23 mouse cellular contexts compared by ENCODE assay signal in genomic region chr6:140102043-140102442, GRCm38 (mm10).
DNase-seq lines count a peak whose midpoint lies in the region; ATAC-seq and TF ChIP-seq lines count a peak whose summit lies in the region.
"Had no signal": no experiment of that assay in that cellular context is flagged by ENCODE, and none has a peak within 500 bp of the region (broad histone marks: within the 10 kb centered on the region; RNA-seq: fewer than 3 reads in every experiment).

No protein-coding gene starts in this region.

- no peak overlapping the region for H3K4me3 ChIP-seq in liver, adult 2 months (ENCODE audit: insufficient read depth, low read depth, low read length)
- H3K4me3 ChIP-seq in intestine, embryonic 16.5 days (ENCODE audit: low read length) = no peak overlapping the region
- H3K4me3 ChIP-seq in stomach, postnatal 0 days (ENCODE audit: low read depth, low read length) = no peak overlapping the region
- H3K4me3 ChIP-seq: embryonic facial prominence, embryonic 15.5 days; erythroblast, embryonic 14.5 days; forebrain, embryonic 10.5 days; gastrocnemius, adult 2 months; heart, embryonic 12.5 days; hindbrain, embryonic 15.5 days had no signal

- no peak overlapping the region for H3K27ac ChIP-seq in liver, adult 2 months (replicated peaks; ENCODE audit: insufficient read depth, low read depth, low read length)
- no peak overlapping the region for H3K27ac ChIP-seq in intestine, embryonic 16.5 days (ENCODE audit: low read length)
- H3K27ac ChIP-seq in stomach, postnatal 0 days (replicated peaks) = no peak overlapping the region
- H3K27ac ChIP-seq: embryonic facial prominence, embryonic 15.5 days; forebrain, embryonic 10.5 days; gastrocnemius, adult 2 months; hindbrain, embryonic 15.5 days had no signal

- no peaks in the 10 kb centered on the region for H3K27me3 ChIP-seq in liver, adult 2 months (ENCODE audit: control insufficient read depth, insufficient read depth, low read length)
- no peaks in the 10 kb centered on the region for H3K27me3 ChIP-seq in intestine, embryonic 16.5 days (replicated peaks; ENCODE audit: control insufficient read depth, insufficient read depth, low read length)
- no peaks in the 10 kb centered on the region for H3K27me3 ChIP-seq in stomach, postnatal 0 days (ENCODE audit: control insufficient read depth, insufficient read depth, low read length)
- H3K27me3 ChIP-seq: CH12.LX; embryonic facial prominence, embryonic 15.5 days; heart, embryonic 12.5 days; hindbrain, embryonic 15.5 days; Patski had no signal

- no peak for TF ChIP-seq EP300 in stomach, postnatal 0 days (optimal IDR thresholded peaks at IDR 0.05)

- H3K9ac ChIP-seq in liver, adult 2 months (ENCODE audit: low read depth, low read length) = no peak overlapping the region
- H3K9ac ChIP-seq in intestine, embryonic 16.5 days (ENCODE audit: low read depth, low read length) = no peak overlapping the region
- no peak overlapping the region for H3K9ac ChIP-seq in stomach, postnatal 0 days (ENCODE audit: low read length)
- H3K9ac ChIP-seq: embryonic facial prominence, embryonic 15.5 days; heart, embryonic 12.5 days; hindbrain, embryonic 15.5 days had no signal

- no peaks in the 10 kb centered on the region for H3K4me1 ChIP-seq in liver, adult 2 months (ENCODE audit: control insufficient read depth, insufficient read depth, low read length)
- peaks cover 8% of the 10 kb centered on the region; the same call in 1 of the 2 replicates for H3K4me1 ChIP-seq in intestine, embryonic 16.5 days (ENCODE audit: control insufficient read depth, insufficient read depth, low read length)
- H3K4me1 ChIP-seq in stomach, postnatal 0 days (replicated peaks; ENCODE audit: control insufficient read depth, insufficient read depth) = no peaks in the 10 kb centered on the region
- H3K4me1 ChIP-seq: embryonic facial prominence, embryonic 15.5 days; forebrain, embryonic 10.5 days; heart, embryonic 12.5 days; hindbrain, embryonic 15.5 days had no signal

- peak; percentile 59 for ATAC-seq in intestine, embryonic 16.5 days
- ATAC-seq in stomach, postnatal 0 days (ENCODE audit: low FRiP score, low TSS enrichment) = peak; percentile 56; the same call in 1 of the 2 replicates
- ATAC-seq in CD4-positive, CD25-positive, alpha-beta regulatory T cell, adult 4 months = no peak
- ATAC-seq: forebrain, embryonic 14.5 days; Patski had no signal

- no peak for TF ChIP-seq CTCF in liver, adult 2 months (IDR thresholded peaks at IDR 0.05; ENCODE audit: low read depth, low read length)
- no peak for TF ChIP-seq CTCF in stomach, postnatal 0 days (IDR thresholded peaks at IDR 0.05; ENCODE audit: low read depth)

- peak; percentile 17 for DNase-seq in embryo, embryonic 10.5 days (ENCODE audit: low spot score)
- no peak for DNase-seq in embryo, embryonic 9.5 days (ENCODE audit: extremely low spot score)
- peak; percentile 19 for DNase-seq in liver, adult 2 months (ENCODE audit: extremely low read depth, low read depth, low spot score)
- no peak for DNase-seq in liver
- no peak for DNase-seq in stomach, postnatal 0 days (ENCODE audit: low spot score)
- DNase-seq in layer of hippocampus, postnatal 10 days (ENCODE audit: low spot score in 2 of 2) = no peak
- DNase-seq: adrenal gland, adult 2 months; adrenal gland, postnatal 25 days; cerebellum, adult 18-20 months; cerebellum, adult 9-11 months; cerebellum, postnatal 36 days; gastrocnemius, adult 2 months; gastrocnemius, postnatal 25 days had no signal

- H3K9me3 ChIP-seq in intestine, embryonic 16.5 days (ENCODE audit: control insufficient read depth, low read length) = no peaks in the 10 kb centered on the region
- H3K9me3 ChIP-seq in stomach, postnatal 0 days (ENCODE audit: control insufficient read depth, low read length) = no peaks in the 10 kb centered on the region
- H3K9me3 ChIP-seq: embryonic facial prominence, embryonic 15.5 days; forebrain, embryonic 10.5 days; heart, embryonic 12.5 days; hindbrain, embryonic 15.5 days had no signal

- no peaks in the 10 kb centered on the region for H3K79me2 ChIP-seq in liver, adult 2 months (ENCODE audit: control insufficient read depth, insufficient read depth, low read length)

- H3K36me3 ChIP-seq in liver, adult 2 months (ENCODE audit: control insufficient read depth, insufficient read depth, low read length) = no peaks in the 10 kb centered on the region
- H3K36me3 ChIP-seq in intestine, embryonic 16.5 days (ENCODE audit: control insufficient read depth, insufficient read depth, low read length) = no peaks in the 10 kb centered on the region
- no peaks in the 10 kb centered on the region for H3K36me3 ChIP-seq in stomach, postnatal 0 days (ENCODE audit: control insufficient read depth, insufficient read depth, low read length)
- H3K36me3 ChIP-seq: embryonic facial prominence, embryonic 15.5 days; forebrain, embryonic 10.5 days; heart, embryonic 12.5 days; hindbrain, embryonic 15.5 days had no signal

- WGBS in liver, adult 2 months = 68% methylated on average over 6 of the region's 6 CpGs
- WGBS in intestine, embryonic 16.5 days = 32% methylated on average over 6 of the region's 6 CpGs
- WGBS in stomach, postnatal 0 days = 22% methylated on average over 6 of the region's 6 CpGs

- H3K4me2 ChIP-seq in intestine, embryonic 16.5 days (ENCODE audit: low read depth, low read length) = no peak overlapping the region
- H3K4me2 ChIP-seq in stomach, postnatal 0 days (replicated peaks; ENCODE audit: low read depth) = no peak overlapping the region
- H3K4me2 ChIP-seq: embryonic facial prominence, embryonic 15.5 days; heart, embryonic 12.5 days; hindbrain, embryonic 15.5 days had no signal

- no peak for TF ChIP-seq POLR2A in liver, adult 2 months (IDR thresholded peaks at IDR 0.05; ENCODE audit: extremely low read depth, insufficient read depth, low read length)

Comparison
In these comparisons a context has a peak if more than half of its experiments do, and no peak if none do; other contexts are left out.
1. DNase-seq: peak in embryo, embryonic 10.5 days (single experiment) and liver, adult 2 months (single experiment); none in embryo, embryonic 9.5 days (single experiment), liver (single experiment), stomach, postnatal 0 days (single experiment) and layer of hippocampus, postnatal 10 days (0 of 2).